Mouse (Mus musculus): ENCODE measurements around the gene Ddb2. TPM values are rescaled to one million over a fixed set of nuclear protein-coding genes. Genes with fewer than 3 reads are reported as not detected.

Gene Ddb2
- 14.6 and 17.3 TPM in 2 replicates for polyA plus RNA-seq (2014; fragmentation: Nextera tagmentation; extraction: Ambion mirVana)

GRCm38 (mm10) chr2:91236601-91237510 lies at the start of gene Ddb2:
Ddb2 (minus strand) TSS chr2:91236982.
- peak within 1 kb of the TSS; percentile 91 for H3K4me2 ChIP-seq
- peak within 1 kb of the TSS; percentile 88 for H3K27ac ChIP-seq (ENCODE audit: low read depth)
- no peaks in the 10 kb centered on the region for H3K36me3 ChIP-seq (ENCODE audit: insufficient read depth)
- H3K4me1 ChIP-seq (ENCODE audit: insufficient read depth), result no peaks in the 10 kb centered on the region
- no peak for TF ChIP-seq CTCF (IDR thresholded peaks at IDR 0.05; ENCODE audit: low read depth)
- WGBS, result under 1% methylated on average over 48 of the region's 48 CpGs
- H3K9ac ChIP-seq, result peak within 1 kb of the TSS; percentile 74
- peak within 1 kb of the TSS; percentile 68 for H3K4me3 ChIP-seq (ENCODE audit: low read depth, low read length)
- DNase-seq (peak; percentile 97), ATAC-seq (ENCODE audit: insufficient read depth) (peak; percentile 99)
- H3K9me3 ChIP-seq (ENCODE audit: low read depth, low read length), result no peaks in the 10 kb centered on the region
- H3K27me3 ChIP-seq (ENCODE audit: insufficient read depth, low read length), result no peaks in the 10 kb centered on the region

GRCm38 (mm10) chr2:91285885-91286505 lies 49.2 kb upstream of the Ddb2 start:
- no peak overlapping the region for H3K4me2 ChIP-seq
- 11% methylated on average over 7 of the region's 7 CpGs for WGBS
- H3K9me3 ChIP-seq (ENCODE audit: low read depth, low read length), result no peaks in the 10 kb centered on the region
- H3K36me3 ChIP-seq (ENCODE audit: insufficient read depth), result no peaks in the 10 kb centered on the region
- no peaks in the 10 kb centered on the region for H3K27me3 ChIP-seq (ENCODE audit: insufficient read depth, low read length)
- peak; percentile 93 for TF ChIP-seq CTCF (IDR thresholded peaks at IDR 0.05; ENCODE audit: low read depth)
- H3K4me3 ChIP-seq (ENCODE audit: low read depth, low read length), result no peak overlapping the region
- H3K4me1 ChIP-seq (ENCODE audit: insufficient read depth), result no peaks in the 10 kb centered on the region
- H3K9ac ChIP-seq, result no peak overlapping the region
- ATAC-seq (ENCODE audit: insufficient read depth) (no peak), DNase-seq (peak; percentile 95)
- H3K27ac ChIP-seq (ENCODE audit: low read depth), result no peak overlapping the region

GRCm38 (mm10) chr2:91284375-91285199 lies 47.8 kb upstream of the Ddb2 start:
- no peaks in the 10 kb centered on the region for H3K36me3 ChIP-seq (ENCODE audit: insufficient read depth)
- no peak for TF ChIP-seq CTCF (IDR thresholded peaks at IDR 0.05; ENCODE audit: low read depth)
- H3K9ac ChIP-seq, result peak overlapping the region; percentile 22
- ATAC-seq (ENCODE audit: insufficient read depth), result peak; percentile 42
- H3K9me3 ChIP-seq (ENCODE audit: low read depth, low read length), result no peaks in the 10 kb centered on the region
- 47% methylated on average over 13 of the region's 13 CpGs for WGBS
- H3K27me3 ChIP-seq (ENCODE audit: insufficient read depth, low read length), result no peaks in the 10 kb centered on the region
- no peak overlapping the region for H3K4me3 ChIP-seq (ENCODE audit: low read depth, low read length)
- H3K27ac ChIP-seq (ENCODE audit: low read depth), result peak overlapping the region; percentile 36; the same call in 1 of the 2 replicates
- peak; percentile 76 for DNase-seq
- H3K4me2 ChIP-seq, result no peak overlapping the region
- no peaks in the 10 kb centered on the region for H3K4me1 ChIP-seq (ENCODE audit: insufficient read depth)

- H3K9ac ChIP-seq, result no peak overlapping the region
- no peak for DNase-seq
- no peak for TF ChIP-seq CTCF (IDR thresholded peaks at IDR 0.05; ENCODE audit: low read depth)
- no peaks in the 10 kb centered on the region for H3K9me3 ChIP-seq (ENCODE audit: low read depth, low read length)
- no peak overlapping the region for H3K4me3 ChIP-seq (ENCODE audit: low read depth, low read length)
- no peaks in the 10 kb centered on the region for H3K27me3 ChIP-seq (ENCODE audit: insufficient read depth, low read length)
- no peaks in the 10 kb centered on the region for H3K36me3 ChIP-seq (ENCODE audit: insufficient read depth)
- 79% methylated on average over 3 of the region's 3 CpGs for WGBS
- ATAC-seq (ENCODE audit: insufficient read depth), result no peak
- H3K27ac ChIP-seq (ENCODE audit: low read depth), result peak overlapping the region; percentile 36; the same call in 1 of the 2 replicates
- no peak overlapping the region for H3K4me2 ChIP-seq
- no peaks in the 10 kb centered on the region for H3K4me1 ChIP-seq (ENCODE audit: insufficient read depth)
Measured at GRCm38 (mm10) chr2:91283972-91284371, 47.2 kb upstream of the Ddb2 start.

GRCm38 (mm10) chr2:91281366-91281765 lies 44.6 kb upstream of the Ddb2 start:
- no peaks in the 10 kb centered on the region for H3K4me1 ChIP-seq (ENCODE audit: insufficient read depth)
- TF ChIP-seq CTCF (IDR thresholded peaks at IDR 0.05; ENCODE audit: low read depth), result no peak
- no peak for DNase-seq
- H3K9ac ChIP-seq, result no peak overlapping the region
- H3K36me3 ChIP-seq (ENCODE audit: insufficient read depth), result peaks cover 16% of the 10 kb centered on the region
- H3K27me3 ChIP-seq (ENCODE audit: insufficient read depth, low read length), result no peaks in the 10 kb centered on the region
- ATAC-seq (ENCODE audit: insufficient read depth), result peak; percentile 19; the same call in 1 of the 2 replicates
- 54% methylated on average over 5 of the region's 5 CpGs for WGBS
- H3K9me3 ChIP-seq (ENCODE audit: low read depth, low read length), result no peaks in the 10 kb centered on the region
- no peak overlapping the region for H3K4me3 ChIP-seq (ENCODE audit: low read depth, low read length)
- no peak overlapping the region for H3K4me2 ChIP-seq
- no peak overlapping the region for H3K27ac ChIP-seq (ENCODE audit: low read depth)

- H3K4me1 ChIP-seq (ENCODE audit: insufficient read depth), result no peaks in the 10 kb centered on the region
Measured at GRCm38 (mm10) chr2:91279372-91279755, 42.6 kb upstream of the Ddb2 start.

More at GRCm38 (mm10) chr2:91279372-91279755, 42.6 kb upstream of the Ddb2 start:
- H3K4me3 ChIP-seq (ENCODE audit: low read depth, low read length), result no peak overlapping the region
- no peak for DNase-seq
- H3K4me2 ChIP-seq, result no peak overlapping the region
- H3K9ac ChIP-seq, result no peak overlapping the region
- TF ChIP-seq CTCF (IDR thresholded peaks at IDR 0.05; ENCODE audit: low read depth), result no peak
- no peaks in the 10 kb centered on the region for H3K9me3 ChIP-seq (ENCODE audit: low read depth, low read length)
- 65% methylated on average over 2 of the region's 2 CpGs for WGBS
- ATAC-seq (ENCODE audit: insufficient read depth), result peak; percentile 33; the same call in 1 of the 2 replicates
- H3K36me3 ChIP-seq (ENCODE audit: insufficient read depth), result peaks cover 36% of the 10 kb centered on the region
- H3K27ac ChIP-seq (ENCODE audit: low read depth), result no peak overlapping the region
- no peaks in the 10 kb centered on the region for H3K27me3 ChIP-seq (ENCODE audit: insufficient read depth, low read length)

All from lung, embryonic 14.5 days (tissue).